Mouse (Mus musculus): ENCODE measurements around the gene March8. TPM values are rescaled to one million over a fixed set of nuclear protein-coding genes. Genes with fewer than 3 reads are reported as not detected.

Gene March8
- total RNA-seq, 1 experiment from 2014 or later, result 18.2 TPM

DNA sequence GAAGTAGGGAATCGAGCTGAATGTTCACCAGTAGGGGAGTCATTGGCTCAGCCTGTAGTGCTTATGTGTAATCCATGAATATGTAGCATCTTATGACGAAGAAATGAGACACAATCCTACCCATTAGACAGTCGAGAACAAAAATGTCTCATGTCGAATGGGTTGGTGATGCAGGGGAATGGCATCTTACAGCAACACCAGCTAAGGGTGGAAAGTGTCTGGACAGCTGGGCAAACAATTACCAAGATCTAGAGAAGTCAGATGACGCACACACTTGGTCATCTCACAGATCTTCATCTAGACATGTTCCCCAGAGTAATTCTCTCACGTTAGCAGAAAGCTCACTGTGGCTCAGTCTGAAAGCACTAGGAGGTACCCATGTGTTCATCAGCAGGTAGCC is 101.0 kb downstream of the March8 start:
- ATAC-seq (ENCODE audit: extremely low read depth, insufficient number of reproducible peaks, low FRiP score, poor library complexity, severe bottlenecking), result no peak

DNA sequence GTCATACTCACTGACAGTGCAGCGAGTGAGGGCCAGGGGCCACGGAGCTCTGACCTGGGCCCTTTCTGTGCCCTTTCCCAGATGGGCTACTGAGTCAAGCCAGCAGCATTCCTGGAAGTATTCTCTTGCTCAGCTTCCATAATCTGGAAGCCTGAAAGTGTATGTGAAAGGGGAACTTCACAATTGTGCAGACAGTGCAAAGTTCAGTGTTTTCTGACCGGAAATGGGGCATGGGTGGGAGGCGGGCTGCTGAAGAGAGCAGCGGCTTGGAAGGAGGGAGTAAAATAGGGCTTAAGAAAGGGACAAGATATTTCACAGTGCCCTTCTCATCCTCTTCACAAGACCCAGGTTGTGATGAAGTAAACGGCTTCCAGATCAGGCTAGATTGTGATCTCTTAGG is 101.7 kb downstream of the March8 start:
- no peak for ATAC-seq (ENCODE audit: extremely low read depth, insufficient number of reproducible peaks, low FRiP score, poor library complexity, severe bottlenecking)

DNA sequence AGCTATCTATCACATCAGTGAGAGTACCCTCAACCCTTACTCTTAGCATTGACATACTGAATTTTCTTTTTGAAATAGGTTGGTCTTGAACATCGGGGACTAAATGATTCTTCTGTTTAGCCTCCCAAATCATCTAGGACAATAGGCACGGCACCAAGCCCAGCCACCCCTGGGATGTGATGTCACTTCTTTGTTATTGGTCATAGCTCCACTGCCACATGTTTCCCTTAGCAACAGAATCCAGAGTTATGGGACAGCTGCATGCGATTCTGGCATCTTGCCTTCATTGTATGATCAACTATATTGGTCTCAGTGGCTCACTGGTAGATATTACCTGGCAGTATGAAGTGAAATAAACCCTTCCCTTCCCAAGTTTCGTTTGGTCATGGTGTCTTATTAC is 102.6 kb downstream of the March8 start:
- no peak for ATAC-seq (ENCODE audit: extremely low read depth, insufficient number of reproducible peaks, low FRiP score, poor library complexity, severe bottlenecking)

DNA sequence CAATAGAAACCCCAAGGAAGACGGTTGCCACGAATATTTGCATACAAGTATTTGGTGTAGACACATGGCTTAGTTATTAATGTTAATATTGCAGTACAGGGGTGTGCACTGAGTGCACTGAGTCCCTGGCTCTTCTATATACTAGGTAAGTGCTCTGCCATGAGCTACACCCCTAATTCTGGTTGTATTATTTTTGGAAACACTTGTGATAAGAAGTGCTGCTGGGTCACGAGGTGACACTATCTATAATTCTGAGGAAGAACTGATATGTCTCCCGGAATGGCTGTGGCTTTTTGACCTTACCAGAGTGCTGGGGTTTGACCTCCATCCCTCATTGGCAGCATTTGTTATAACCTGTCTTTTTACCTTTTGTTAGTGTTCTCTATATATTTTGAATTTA is 103.0 kb downstream of the March8 start:
- ATAC-seq (ENCODE audit: extremely low read depth, insufficient number of reproducible peaks, low FRiP score, poor library complexity, severe bottlenecking), result no peak

- peak; percentile 72; the same call in 1 of the 2 replicates for ATAC-seq (ENCODE audit: extremely low read depth, insufficient number of reproducible peaks, low FRiP score, poor library complexity, severe bottlenecking)
Observed at GRCm38 (mm10) chr6:116455781-116456180, 118.0 kb downstream of the March8 start.

DNA sequence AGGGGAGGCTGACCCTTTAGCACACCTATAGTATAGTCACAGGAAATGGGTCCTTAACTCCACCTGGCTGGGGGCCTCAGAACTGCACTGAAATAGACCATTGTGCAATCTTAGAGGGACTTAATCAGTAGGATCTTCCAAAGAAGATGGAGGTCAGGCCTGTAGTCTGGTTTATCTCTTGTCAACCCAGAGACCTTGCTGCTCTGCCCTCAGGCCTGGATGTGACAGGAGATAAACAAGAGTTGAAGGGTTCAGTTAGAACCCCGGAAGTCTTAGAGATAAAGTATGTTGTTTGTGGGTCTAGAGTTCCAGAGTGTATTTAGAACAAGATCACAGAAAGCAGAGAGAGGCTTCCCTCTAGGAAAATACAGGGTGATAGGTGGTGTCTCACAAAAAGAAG is 118.7 kb downstream of the March8 start:
- ATAC-seq (ENCODE audit: extremely low read depth, insufficient number of reproducible peaks, low FRiP score, poor library complexity, severe bottlenecking), result no peak

- ATAC-seq (ENCODE audit: extremely low read depth, insufficient number of reproducible peaks, low FRiP score, poor library complexity, severe bottlenecking), result peak; percentile 34; the same call in 1 of the 2 replicates
Observed at GRCm38 (mm10) chr6:116458728-116459127, 120.9 kb downstream of the March8 start.

Other genes starting within 250 kb of the March8 start
- 154 and 191 TPM in 2 replicates for gene Tmcc1, start 144.5 kb upstream of the March8 start, total RNA-seq (2017)
- 258 and 266 TPM in 2 replicates for gene Washc2, start 130.0 kb upstream of the March8 start, total RNA-seq (2017)
- 33.5 and 41.4 TPM in 2 replicates for gene Zfand4, start 73.8 kb upstream of the March8 start, total RNA-seq (2017)
- gene Alox5, start 123.2 kb downstream of the March8 start, total RNA-seq (2017), result 110 and 128 TPM in 2 replicates
- gene Olfr211, start 151.1 kb downstream of the March8 start, total RNA-seq (2017), result not detected in 2 replicates
- gene Olfr212, start 168.5 kb downstream of the March8 start, total RNA-seq (2017), result not detected in 2 replicates
- not detected in 2 replicates for gene Olfr213, start 200.4 kb downstream of the March8 start, total RNA-seq (2017)
- gene Gm5580, start 213.1 kb downstream of the March8 start, total RNA-seq (2017), result not detected in 2 replicates
- not detected in 2 replicates for gene Olfr214, start 216.2 kb downstream of the March8 start, total RNA-seq (2017)
- gene Olfr215, start 246.2 kb downstream of the March8 start, total RNA-seq (2017), result not detected in 2 replicates

All from neutrophil, adult 5-6 weeks (primary cell).